Mouse (Mus musculus): ENCODE results near the gene Lbx1. TPM values are rescaled to one million over a fixed set of nuclear protein-coding genes. Genes with fewer than 3 reads are reported as not detected.

The Lbx1 gene
- polyA plus RNA-seq, 1 experiment from 2014 or later = 0.08 TPM

DNA sequence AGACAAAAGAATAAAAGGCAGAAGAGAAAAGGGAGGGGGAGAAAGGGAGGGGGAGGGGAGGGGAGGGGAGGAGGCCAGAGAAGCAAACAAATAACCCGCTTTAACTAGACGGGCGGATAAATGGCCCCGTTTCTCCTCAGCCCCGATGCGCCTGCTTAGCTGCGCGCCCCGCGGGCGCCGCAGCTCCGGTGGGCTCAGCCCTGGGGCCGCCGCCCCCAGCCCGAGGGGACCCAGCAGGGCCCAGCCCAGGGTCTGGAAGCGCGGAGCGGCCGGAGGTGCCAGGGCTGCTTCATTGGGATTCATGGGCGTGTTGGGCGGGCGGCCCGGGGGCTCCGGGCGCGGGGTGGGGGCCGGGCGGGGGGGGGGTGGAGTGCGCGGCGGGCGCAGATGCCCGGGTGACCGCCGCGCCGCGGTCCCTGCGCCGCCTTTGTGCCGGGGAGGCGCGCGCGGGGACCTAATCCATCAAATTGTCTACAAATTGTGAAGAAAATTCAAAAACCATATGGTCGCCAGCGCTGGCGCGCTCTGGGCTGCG is 4.7 kb downstream of the Lbx1 start:
- under 1% methylated on average over 37 of the region's 51 CpGs for WGBS
- peaks cover 10% of the 10 kb centered on the region for H3K4me1 ChIP-seq (ENCODE audit: control insufficient read depth, insufficient read depth, low read length)

DNA sequence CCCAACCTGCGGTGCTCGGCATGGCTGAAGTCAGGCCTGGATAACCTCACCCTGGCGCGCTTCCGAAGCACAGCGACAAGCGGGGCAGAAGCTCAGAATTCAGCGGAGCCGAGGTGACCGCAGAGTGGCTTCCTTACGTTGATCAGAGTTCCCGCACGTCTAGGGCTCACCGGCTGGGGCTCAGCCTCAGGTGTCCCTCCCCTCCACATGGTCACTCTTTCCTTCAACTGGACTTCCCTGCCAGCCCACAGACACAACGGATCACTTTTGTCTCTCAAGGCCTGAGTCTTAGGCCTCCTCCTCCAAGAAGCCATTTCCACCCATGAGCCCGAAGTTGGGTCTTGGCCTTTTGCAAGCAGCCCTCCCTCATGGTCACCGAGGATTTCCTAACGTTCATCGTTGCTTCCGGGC is 5.4 kb downstream of the Lbx1 start:
- H3K9ac ChIP-seq (ENCODE audit: low read depth, low read length) = no peak overlapping the region
- ATAC-seq = no peak
- H3K4me2 ChIP-seq (ENCODE audit: low read length) = no peak overlapping the region
- no peak overlapping the region for H3K27ac ChIP-seq (ENCODE audit: low read length)
- H3K4me1 ChIP-seq (ENCODE audit: control insufficient read depth, insufficient read depth, low read length) = peaks cover 9% of the 10 kb centered on the region
- under 1% methylated on average over 20 of the region's 20 CpGs for WGBS
- no peaks in the 10 kb centered on the region for H3K36me3 ChIP-seq (ENCODE audit: control insufficient read depth, insufficient read depth, low read length)
- peaks cover 52% of the 10 kb centered on the region for H3K27me3 ChIP-seq (ENCODE audit: control insufficient read depth, insufficient read depth, low read depth, low read length)
- no peak overlapping the region for H3K4me3 ChIP-seq (ENCODE audit: low read depth, low read length)
- no peaks in the 10 kb centered on the region for H3K9me3 ChIP-seq (replicated peaks; ENCODE audit: control insufficient read depth, low read length, poor library complexity, severe bottlenecking)

More for the DNA sequence above, 4.7 kb downstream of the Lbx1 start:
- peaks cover 52% of the 10 kb centered on the region for H3K27me3 ChIP-seq (ENCODE audit: control insufficient read depth, insufficient read depth, low read depth, low read length)
- H3K9me3 ChIP-seq (replicated peaks; ENCODE audit: control insufficient read depth, low read length, poor library complexity, severe bottlenecking) = no peaks in the 10 kb centered on the region
- H3K4me2 ChIP-seq (ENCODE audit: low read length) = 0 out of 2 replicates have a peak overlapping the region, but pooled peaks have one; percentile 7
- H3K27ac ChIP-seq (ENCODE audit: low read length) = no peak overlapping the region
- no peak for ATAC-seq
- H3K4me3 ChIP-seq (ENCODE audit: low read depth, low read length) = peak overlapping the region; percentile 12; the same call in 1 of the 2 replicates
- no peak overlapping the region for H3K9ac ChIP-seq (ENCODE audit: low read depth, low read length)
- H3K36me3 ChIP-seq (ENCODE audit: control insufficient read depth, insufficient read depth, low read length) = no peaks in the 10 kb centered on the region

DNA sequence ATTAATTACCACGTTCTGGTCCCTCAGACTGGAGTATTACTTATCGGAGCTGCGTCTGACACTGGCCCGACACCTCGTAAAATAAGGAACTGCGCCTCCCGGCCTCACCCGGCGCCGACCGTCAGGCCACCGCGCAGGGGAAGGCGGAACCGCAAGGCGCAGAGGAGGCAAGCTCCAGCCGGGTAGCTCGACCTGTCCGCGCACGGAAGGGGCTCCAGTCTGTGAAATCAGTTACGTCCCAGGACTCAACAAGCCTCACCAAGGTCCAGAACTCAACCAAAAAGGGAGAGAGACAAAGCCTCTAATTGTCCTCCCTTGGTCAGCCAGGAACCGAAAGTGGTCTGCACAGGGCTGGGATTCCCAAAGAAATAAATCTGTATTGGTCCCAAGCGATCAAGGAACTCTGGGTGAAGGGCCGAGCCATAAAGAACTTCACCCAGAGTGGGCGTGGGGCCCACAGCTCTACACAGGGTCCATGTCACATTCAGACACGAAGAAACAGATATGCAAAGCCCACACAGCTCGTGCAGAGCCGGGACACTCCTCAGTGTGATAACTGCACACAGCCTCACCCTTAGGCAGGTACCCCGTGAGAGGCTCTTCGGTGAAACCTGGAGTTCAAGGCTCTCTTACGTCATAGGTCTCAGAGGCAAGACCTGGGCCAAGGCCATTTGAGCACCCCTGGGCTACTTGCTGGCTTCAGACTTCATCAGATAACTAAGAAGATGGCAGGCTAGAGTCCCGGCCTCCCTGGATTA is 6.1 kb downstream of the Lbx1 start:
- no peak overlapping the region for H3K27ac ChIP-seq (ENCODE audit: low read length)
- H3K4me3 ChIP-seq (ENCODE audit: low read depth, low read length) = no peak overlapping the region
- no peak overlapping the region for H3K9ac ChIP-seq (ENCODE audit: low read depth, low read length)
- peaks cover 4% of the 10 kb centered on the region for H3K4me1 ChIP-seq (ENCODE audit: control insufficient read depth, insufficient read depth, low read length)
- WGBS = under 1% methylated on average over 33 of the region's 33 CpGs
- no peaks in the 10 kb centered on the region for H3K36me3 ChIP-seq (ENCODE audit: control insufficient read depth, insufficient read depth, low read length)
- peaks cover 52% of the 10 kb centered on the region for H3K27me3 ChIP-seq (ENCODE audit: control insufficient read depth, insufficient read depth, low read depth, low read length)
- no peak for ATAC-seq
- no peaks in the 10 kb centered on the region for H3K9me3 ChIP-seq (replicated peaks; ENCODE audit: control insufficient read depth, low read length, poor library complexity, severe bottlenecking)
- H3K4me2 ChIP-seq (ENCODE audit: low read length) = no peak overlapping the region

DNA sequence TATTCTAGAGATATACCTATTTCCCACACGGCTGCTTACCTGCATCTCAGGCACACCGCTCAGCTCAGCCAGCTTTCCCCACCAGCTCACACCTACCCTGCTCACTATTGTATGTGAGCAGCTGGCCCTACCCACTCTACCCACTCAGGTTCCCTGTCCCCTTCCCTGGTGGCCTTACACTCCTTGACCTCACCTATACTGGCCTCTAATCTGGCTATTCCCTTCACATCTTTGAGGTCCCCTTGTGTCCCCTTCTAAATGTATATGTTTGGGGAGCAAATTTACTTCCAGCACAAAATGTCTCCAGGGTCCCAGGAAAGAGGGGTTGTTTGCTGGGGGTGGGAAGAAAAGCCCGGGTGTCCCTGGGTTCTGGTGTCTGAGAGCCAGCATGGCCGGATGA is 6.8 kb downstream of the Lbx1 start:
- Histone ChIP-seq H3K4me3 (ENCODE audit: low read depth, low read length) (no peak overlapping the region), H3K4me2 (ENCODE audit: low read length) (no peak overlapping the region), H3K4me1 (ENCODE audit: control insufficient read depth, insufficient read depth, low read length) (peaks cover 4% of the 10 kb centered on the region), H3K36me3 (ENCODE audit: control insufficient read depth, insufficient read depth, low read length) (no peaks in the 10 kb centered on the region), H3K27me3 (ENCODE audit: control insufficient read depth, insufficient read depth, low read depth, low read length) (peaks cover 53% of the 10 kb centered on the region), H3K9ac (ENCODE audit: low read depth, low read length) (no peak overlapping the region), H3K27ac (ENCODE audit: low read length) (no peak overlapping the region), H3K9me3 (replicated peaks; ENCODE audit: control insufficient read depth, low read length, poor library complexity, severe bottlenecking) (no peaks in the 10 kb centered on the region)
- 7% methylated on average over 4 of the region's 4 CpGs for WGBS
- no peak for ATAC-seq

DNA sequence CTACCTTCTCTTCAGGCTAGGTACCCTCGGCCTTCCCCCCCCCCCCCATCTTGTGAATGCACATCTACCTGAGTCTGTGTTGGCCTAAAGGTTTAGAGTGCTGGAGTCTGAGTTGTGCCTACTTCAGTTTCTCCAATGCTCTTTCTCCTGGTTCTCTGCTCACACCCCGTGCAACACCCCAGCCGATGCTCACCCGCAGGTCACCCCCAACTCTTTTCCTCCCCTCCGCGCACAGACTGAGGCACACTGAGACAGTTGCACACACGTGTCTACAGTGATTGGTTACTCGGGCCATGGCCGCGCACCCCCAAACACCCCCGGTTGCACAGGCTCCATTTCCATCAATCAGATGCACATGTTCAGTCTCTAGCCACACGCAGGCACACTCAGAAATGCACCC is 7.5 kb downstream of the Lbx1 start:
- H3K4me1 ChIP-seq (ENCODE audit: control insufficient read depth, insufficient read depth, low read length) = peaks cover 4% of the 10 kb centered on the region
- no peak overlapping the region for H3K27ac ChIP-seq (ENCODE audit: low read length)
- no peak overlapping the region for H3K9ac ChIP-seq (ENCODE audit: low read depth, low read length)
- WGBS = 4% methylated on average over 12 of the region's 12 CpGs
- H3K4me2 ChIP-seq (ENCODE audit: low read length) = no peak overlapping the region
- peaks cover 57% of the 10 kb centered on the region for H3K27me3 ChIP-seq (ENCODE audit: control insufficient read depth, insufficient read depth, low read depth, low read length)
- H3K9me3 ChIP-seq (replicated peaks; ENCODE audit: control insufficient read depth, low read length, poor library complexity, severe bottlenecking) = no peaks in the 10 kb centered on the region
- no peaks in the 10 kb centered on the region for H3K36me3 ChIP-seq (ENCODE audit: control insufficient read depth, insufficient read depth, low read length)
- H3K4me3 ChIP-seq (ENCODE audit: low read depth, low read length) = no peak overlapping the region
- ATAC-seq = no peak

DNA sequence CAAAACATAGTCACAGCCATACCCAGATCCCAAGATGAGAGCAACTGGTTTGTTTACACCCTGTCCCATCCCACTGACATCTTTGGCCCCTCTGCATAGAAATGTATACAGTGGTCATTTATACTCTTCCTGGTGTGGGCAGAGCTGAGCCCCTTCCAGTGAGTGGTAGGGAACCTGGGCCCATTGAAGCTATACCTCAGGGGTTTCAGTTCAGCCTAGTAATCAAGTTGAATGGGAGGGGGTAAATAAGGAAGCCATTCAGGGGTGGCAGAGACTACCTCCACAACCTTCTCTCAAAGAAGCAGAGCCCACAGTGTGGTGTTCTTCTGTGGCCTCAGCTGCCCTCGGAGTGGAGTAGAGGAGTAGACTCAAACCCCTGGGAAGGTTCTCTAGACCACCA is 7.9 kb downstream of the Lbx1 start:
- ATAC-seq = no peak
- H3K9ac ChIP-seq (ENCODE audit: low read depth, low read length) = no peak overlapping the region
- H3K9me3 ChIP-seq (replicated peaks; ENCODE audit: control insufficient read depth, low read length, poor library complexity, severe bottlenecking) = no peaks in the 10 kb centered on the region
- 0% methylated on average over 1 of the region's 1 CpGs for WGBS
- H3K4me2 ChIP-seq (ENCODE audit: low read length) = no peak overlapping the region
- H3K4me1 ChIP-seq (ENCODE audit: control insufficient read depth, insufficient read depth, low read length) = peaks cover 4% of the 10 kb centered on the region
- H3K4me3 ChIP-seq (ENCODE audit: low read depth, low read length) = no peak overlapping the region
- H3K27ac ChIP-seq (ENCODE audit: low read length) = no peak overlapping the region
- H3K36me3 ChIP-seq (ENCODE audit: control insufficient read depth, insufficient read depth, low read length) = no peaks in the 10 kb centered on the region
- H3K27me3 ChIP-seq (ENCODE audit: control insufficient read depth, insufficient read depth, low read depth, low read length) = peaks cover 60% of the 10 kb centered on the region

DNA sequence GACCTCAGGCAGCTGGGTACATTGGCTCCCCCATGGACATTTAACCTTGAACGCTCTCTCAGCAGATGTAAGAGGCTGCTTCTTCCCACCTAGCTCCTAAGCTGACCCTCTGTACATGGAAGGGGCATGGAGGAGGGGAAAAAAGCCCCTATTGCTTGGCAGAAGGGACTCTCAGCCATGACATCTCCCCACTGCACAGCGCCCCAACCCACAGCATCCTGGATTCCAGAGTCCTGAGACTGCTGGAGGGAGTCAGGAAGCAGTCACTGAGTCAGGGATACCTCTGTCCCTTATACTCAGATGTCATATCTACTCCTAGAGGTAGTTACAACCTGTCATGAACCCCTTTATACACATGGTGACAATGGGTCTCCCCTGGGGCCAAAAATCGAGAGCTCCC is 8.6 kb downstream of the Lbx1 start:
- Histone ChIP-seq H3K27ac (ENCODE audit: low read length) (no peak overlapping the region), H3K27me3 (ENCODE audit: control insufficient read depth, insufficient read depth, low read depth, low read length) (peaks cover 65% of the 10 kb centered on the region), H3K4me3 (ENCODE audit: low read depth, low read length) (no peak overlapping the region), H3K9ac (ENCODE audit: low read depth, low read length) (no peak overlapping the region), H3K9me3 (replicated peaks; ENCODE audit: control insufficient read depth, low read length, poor library complexity, severe bottlenecking) (no peaks in the 10 kb centered on the region), H3K4me1 (ENCODE audit: control insufficient read depth, insufficient read depth, low read length) (peaks cover 4% of the 10 kb centered on the region), H3K4me2 (ENCODE audit: low read length) (no peak overlapping the region), H3K36me3 (ENCODE audit: control insufficient read depth, insufficient read depth, low read length) (no peaks in the 10 kb centered on the region)
- 4% methylated on average over 3 of the region's 3 CpGs for WGBS
- ATAC-seq = no peak

DNA sequence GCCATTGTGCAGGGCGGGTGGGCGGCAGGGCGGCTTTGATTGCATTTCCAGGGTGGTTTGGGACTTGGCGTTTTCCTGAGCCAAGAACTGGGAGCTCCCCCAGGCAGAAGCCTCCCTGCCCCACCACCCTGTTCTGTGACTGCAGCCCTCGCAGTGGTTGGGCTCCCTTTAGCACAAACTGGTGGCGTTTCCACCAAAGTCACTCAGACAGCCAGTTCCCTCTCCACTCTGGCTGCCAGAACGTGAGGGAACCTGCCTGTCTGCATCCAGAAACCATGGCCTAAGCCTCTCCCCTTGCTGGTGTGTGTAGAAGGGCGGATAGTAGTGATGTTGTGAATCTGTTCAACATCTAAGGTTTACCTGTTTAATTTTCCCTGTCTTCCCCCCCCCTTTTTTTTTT is 9.4 kb downstream of the Lbx1 start:
- 3% methylated on average over 8 of the region's 8 CpGs for WGBS
- Histone ChIP-seq H3K4me1 (ENCODE audit: control insufficient read depth, insufficient read depth, low read length) (peaks cover 4% of the 10 kb centered on the region), H3K27me3 (ENCODE audit: control insufficient read depth, insufficient read depth, low read depth, low read length) (peaks cover 70% of the 10 kb centered on the region), H3K27ac (ENCODE audit: low read length) (no peak overlapping the region), H3K36me3 (ENCODE audit: control insufficient read depth, insufficient read depth, low read length) (no peaks in the 10 kb centered on the region), H3K4me2 (ENCODE audit: low read length) (no peak overlapping the region), H3K4me3 (ENCODE audit: low read depth, low read length) (no peak overlapping the region), H3K9ac (ENCODE audit: low read depth, low read length) (no peak overlapping the region), H3K9me3 (replicated peaks; ENCODE audit: control insufficient read depth, low read length, poor library complexity, severe bottlenecking) (no peaks in the 10 kb centered on the region)
- ATAC-seq = no peak

DNA sequence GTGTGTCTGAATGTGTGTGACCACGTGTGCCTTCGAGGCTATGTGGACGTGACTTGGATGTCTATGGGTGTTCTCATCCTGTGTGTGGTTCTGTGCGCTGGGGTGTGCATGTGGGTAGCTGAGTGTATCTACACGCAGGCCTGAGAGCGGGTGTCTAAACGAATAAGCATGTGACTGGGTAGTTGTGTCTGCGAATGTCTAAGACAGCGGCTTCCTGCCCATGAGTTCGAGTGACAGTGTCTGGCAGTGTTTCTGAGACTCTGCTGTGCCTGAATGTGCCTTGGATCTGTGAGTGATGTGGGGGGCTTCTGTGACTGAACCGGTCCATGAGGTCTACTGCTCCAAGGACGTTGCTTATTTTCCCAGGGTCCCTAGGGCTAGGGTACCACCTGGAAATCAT is 10.5 kb downstream of the Lbx1 start:
- Histone ChIP-seq H3K9ac (ENCODE audit: low read depth, low read length) (no peak overlapping the region), H3K27me3 (ENCODE audit: control insufficient read depth, insufficient read depth, low read depth, low read length) (peaks cover 71% of the 10 kb centered on the region), H3K4me2 (ENCODE audit: low read length) (no peak overlapping the region), H3K4me3 (ENCODE audit: low read depth, low read length) (no peak overlapping the region), H3K4me1 (ENCODE audit: control insufficient read depth, insufficient read depth, low read length) (peaks cover 5% of the 10 kb centered on the region; the same call in 1 of the 2 replicates), H3K36me3 (ENCODE audit: control insufficient read depth, insufficient read depth, low read length) (no peaks in the 10 kb centered on the region), H3K27ac (ENCODE audit: low read length) (no peak overlapping the region), H3K9me3 (replicated peaks; ENCODE audit: control insufficient read depth, low read length, poor library complexity, severe bottlenecking) (no peaks in the 10 kb centered on the region)
- no peak for ATAC-seq
- WGBS = 1% methylated on average over 12 of the region's 12 CpGs
